Mouse (Mus musculus) megakaryocyte, embryonic 14.5 days (primary cell): Measurements from ENCODE around the gene Proz. TPM values are rescaled to one million over a fixed set of nuclear protein-coding genes. Genes with fewer than 3 reads are reported as not detected.

Experiments
- H3K27me3 ChIP-seq: replicated peaks from 2 replicates; pipeline ENCODE3; 2012; ENCODE audit warnings: inconsistent platforms
- H3K36me3 ChIP-seq: replicated peaks from 2 replicates; pipeline ENCODE3; 2012; ENCODE audit warnings: low read length, inconsistent platforms, mixed read lengths
- H3K4me1 ChIP-seq: 2 replicates; pipeline ENCODE4 v1.6.1; 2012; ENCODE audit warnings: inconsistent platforms
- H3K4me3 ChIP-seq: replicated peaks from 2 replicates; pipeline ENCODE3; 2012; ENCODE audit warnings: moderate library complexity, mild to moderate bottlenecking, inconsistent platforms
- H3K9me3 ChIP-seq: 2 replicates; pipeline ENCODE4 v1.6.1; 2012; ENCODE audit warnings: inconsistent platforms
- FLI1 ChIP-seq: IDR thresholded peaks from 2 replicates; pipeline ENCODE4 v1.6.1; 2012; ENCODE audit warnings: low read length, inconsistent platforms, mixed read lengths
- GATA1 ChIP-seq: IDR thresholded peaks from 3 replicates; pipeline ENCODE4 v1.6.1; 2012; ENCODE audit warnings: mixed read lengths, low read length, inconsistent platforms, borderline replicate concordance
- polyA plus RNA-seq: library from polyadenylated mRNA; stranded (reverse); fragments of >175 nt; gene quantifications from 2 replicates; pipeline ENCODE4 v1.2.3, GENCODE M21; 2012; ENCODE audit warnings: low replicate concordance; ENCODE audit not compliant: insufficient read depth

Gene Proz
- polyA plus RNA-seq, 1 experiment = 0.08 TPM

DNA sequence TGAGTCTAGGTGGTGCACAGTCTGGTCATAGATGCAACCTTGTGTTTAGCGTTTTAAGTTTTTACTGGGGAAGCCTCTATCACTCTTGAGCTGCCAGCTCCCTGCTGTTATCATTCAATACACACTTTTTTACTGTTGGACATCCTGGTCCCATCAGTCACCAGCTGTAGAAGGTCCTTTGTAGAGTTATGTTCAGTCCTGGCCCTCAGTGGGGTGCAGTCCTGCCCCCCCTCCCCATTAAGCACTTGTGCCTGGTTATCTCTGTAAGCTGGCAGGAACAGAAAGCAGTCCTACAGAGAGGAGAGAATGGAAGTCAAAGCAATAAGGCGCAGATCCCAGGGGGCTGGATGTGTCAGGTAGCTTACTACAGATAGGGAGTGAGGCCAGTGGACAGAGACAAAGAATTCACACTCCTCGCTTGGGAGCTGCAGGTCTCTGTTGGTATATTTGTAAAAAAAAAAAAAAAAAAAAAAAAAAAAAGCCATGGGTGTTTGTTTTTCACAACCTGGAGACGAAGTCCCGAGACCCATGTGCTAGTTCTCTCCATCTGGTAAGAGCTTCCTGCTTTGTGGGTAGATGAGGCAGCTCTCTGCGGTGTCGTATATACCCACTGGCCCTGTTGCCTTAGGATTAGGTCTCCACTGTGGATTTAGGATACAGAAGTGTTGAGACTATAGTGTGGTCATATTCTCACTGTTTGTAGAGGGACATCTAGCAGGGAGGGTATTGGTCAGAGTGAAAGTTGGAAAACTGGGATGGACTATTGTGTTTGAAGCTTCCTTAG is 60.4 kb downstream of the Proz start:
- peak overlapping the region; percentile 40 for H3K4me3 ChIP-seq
- peaks cover 68% of the 10 kb centered on the region for H3K4me1 ChIP-seq
- H3K36me3 ChIP-seq = peaks cover 82% of the 10 kb centered on the region
- no peak for TF ChIP-seq FLI1
- no peak for TF ChIP-seq GATA1
- no peaks in the 10 kb centered on the region for H3K27me3 ChIP-seq
- no peaks in the 10 kb centered on the region for H3K9me3 ChIP-seq

- H3K27me3 ChIP-seq = no peaks in the 10 kb centered on the region
- peak overlapping the region; percentile 9 for H3K4me3 ChIP-seq
- H3K36me3 ChIP-seq = peaks cover 91% of the 10 kb centered on the region
- H3K4me1 ChIP-seq = peaks cover 60% of the 10 kb centered on the region
- TF ChIP-seq FLI1 = no peak
- TF ChIP-seq GATA1 = no peak
- H3K9me3 ChIP-seq = no peaks in the 10 kb centered on the region
Observed at GRCm38 (mm10) chr8:13122887-13123421, 62.2 kb downstream of the Proz start.

GRCm38 (mm10) chr8:13124897-13125296 is 64.2 kb downstream of the Proz start:
- no peaks in the 10 kb centered on the region for H3K27me3 ChIP-seq
- H3K4me3 ChIP-seq = no peak overlapping the region
- peaks cover 91% of the 10 kb centered on the region for H3K36me3 ChIP-seq
- TF ChIP-seq FLI1 = no peak
- peaks cover 51% of the 10 kb centered on the region for H3K4me1 ChIP-seq
- H3K9me3 ChIP-seq = no peaks in the 10 kb centered on the region

Other genes with a start within 250 kb of the Proz start
- 57.1 and 57.7 TPM in 2 replicates for gene Mcf2l, start 187.1 kb upstream of the Proz start, polyA plus RNA-seq
- 11.8 TPM in 1 of 2 replicates, not detected in the other for gene F7, start 34.9 kb upstream of the Proz start, polyA plus RNA-seq
- gene F10, start 23.6 kb upstream of the Proz start, polyA plus RNA-seq = 19.0 and 24.9 TPM in 2 replicates
- gene Pcid2, start 44.5 kb downstream of the Proz start, polyA plus RNA-seq = 10.0 and 25.2 TPM in 2 replicates
- 5.8 and 14.3 TPM in 2 replicates for gene Cul4a, start 44.7 kb downstream of the Proz start, polyA plus RNA-seq
- 228 and 359 TPM in 2 replicates for gene Lamp1, start 98.2 kb downstream of the Proz start, polyA plus RNA-seq
- gene Grtp1, start 139.7 kb downstream of the Proz start, polyA plus RNA-seq = 16.8 and 26.7 TPM in 2 replicates
- 0.11 TPM in 1 of 2 replicates, not detected in the other for gene Adprhl1, start 193.2 kb downstream of the Proz start, polyA plus RNA-seq
- 0.61 and 3.9 TPM in 2 replicates for gene Dcun1d2, start 227.2 kb downstream of the Proz start, polyA plus RNA-seq
- 16.7 and 19.0 TPM in 2 replicates for gene Tmco3, start 227.3 kb downstream of the Proz start, polyA plus RNA-seq